Mouse (Mus musculus) liver, embryonic 11.5 days (tissue): ENCODE data around the gene Auts2. TPM values are rescaled to one million over a fixed set of nuclear protein-coding genes. Genes with fewer than 3 reads are reported as not detected.

ENCODE experiments used
- ATAC-seq: fragments of 200-750 bp; cut with Nextera tagmentation; replicated peaks from 2 replicates; pipeline ENCODE4 v1.8.0; 2017; ENCODE audit warnings: moderate number of reproducible peaks, mild to moderate bottlenecking, moderate TSS enrichment, moderate library complexity; ENCODE audit not compliant: low FRiP score
- DNase-seq: peaks from one replicate; pipeline ENCODE4 v3.0.0-alpha.2; 2017; ENCODE audit warnings: low spot score
- H3K27ac ChIP-seq: fragments of 300-500 bp; sonication (generic); 2 replicates; pipeline ENCODE4 v1.5.1; 2014; ENCODE audit warnings: mild to moderate bottlenecking, low read depth, low read length, control low read depth
- H3K27me3 ChIP-seq: fragments of 300-500 bp; sonication (generic); replicated peaks from 2 replicates; pipeline ENCODE4 v1.6.1; 2014; ENCODE audit warnings: low read length, mixed read lengths; ENCODE audit not compliant: control insufficient read depth, insufficient read depth
- H3K36me3 ChIP-seq: fragments of 300-500 bp; sonication (generic); 2 replicates; pipeline ENCODE4 v1.6.1; 2014; ENCODE audit warnings: mild to moderate bottlenecking, low read length, moderate library complexity, mixed read lengths; ENCODE audit not compliant: control insufficient read depth, insufficient read depth
- H3K4me1 ChIP-seq: fragments of 300-500 bp; sonication (generic); replicated peaks from 2 replicates; pipeline ENCODE4 v1.6.1; 2014; ENCODE audit warnings: low read length, mixed read lengths; ENCODE audit not compliant: control insufficient read depth, insufficient read depth
- H3K4me2 ChIP-seq: fragments of 300-500 bp; sonication (generic); 2 replicates; pipeline ENCODE4 v1.6.1; 2014; ENCODE audit warnings: mild to moderate bottlenecking, control low read depth, moderate library complexity
- H3K4me3 ChIP-seq: fragments of 300-500 bp; sonication (generic); 2 replicates; pipeline ENCODE4 v1.5.1; 2014; ENCODE audit warnings: low read depth, low read length, control low read depth
- H3K9ac ChIP-seq: fragments of 300-500 bp; sonication (generic); 2 replicates; pipeline ENCODE4 v1.6.1; 2014; ENCODE audit warnings: low read depth, low read length, control low read depth
- H3K9me3 ChIP-seq: fragments of 300-500 bp; sonication (generic); 2 replicates; pipeline ENCODE4 v1.6.1; 2016; ENCODE audit warnings: low read length, inconsistent platforms, mixed read lengths; ENCODE audit not compliant: control insufficient read depth
- WGBS: fragments of 180-500 bp; shearing (Covaris S2); extraction: QIAGEN DNeasy Blood & Tissue Kit; methylation state at CpG from one replicate; pipeline ENCODE4 v1.1.7; 2014; 5-methylcytosine and 5-hydroxymethylcytosine counted together
- polyA plus RNA-seq: library from polyadenylated mRNA; unstranded; fragments of >200 nt; fragmentation: Nextera tagmentation; extraction: Ambion mirVana; gene quantifications from 2 replicates; pipeline ENCODE4 v1.2.1, GENCODE M21; 2014

Auts2 gene
- polyA plus RNA-seq, 1 experiment from 2014 or later, result 13.8 TPM

GRCm38 (mm10) chr5:132395922-132396321 lies 147.2 kb downstream of the Auts2 start:
- DNase-seq (no peak), ATAC-seq (no peak)
- H3K4me3 ChIP-seq, result no peak overlapping the region
- H3K4me2 ChIP-seq, result no peak overlapping the region
- H3K27ac ChIP-seq, result no peak overlapping the region
- WGBS, result 54% methylated on average over 3 of the region's 3 CpGs
- H3K9me3 ChIP-seq, result no peaks in the 10 kb centered on the region
- no peak overlapping the region for H3K9ac ChIP-seq
- no peaks in the 10 kb centered on the region for H3K36me3 ChIP-seq
- no peaks in the 10 kb centered on the region for H3K27me3 ChIP-seq
- peaks cover 7% of the 10 kb centered on the region for H3K4me1 ChIP-seq

DNA sequence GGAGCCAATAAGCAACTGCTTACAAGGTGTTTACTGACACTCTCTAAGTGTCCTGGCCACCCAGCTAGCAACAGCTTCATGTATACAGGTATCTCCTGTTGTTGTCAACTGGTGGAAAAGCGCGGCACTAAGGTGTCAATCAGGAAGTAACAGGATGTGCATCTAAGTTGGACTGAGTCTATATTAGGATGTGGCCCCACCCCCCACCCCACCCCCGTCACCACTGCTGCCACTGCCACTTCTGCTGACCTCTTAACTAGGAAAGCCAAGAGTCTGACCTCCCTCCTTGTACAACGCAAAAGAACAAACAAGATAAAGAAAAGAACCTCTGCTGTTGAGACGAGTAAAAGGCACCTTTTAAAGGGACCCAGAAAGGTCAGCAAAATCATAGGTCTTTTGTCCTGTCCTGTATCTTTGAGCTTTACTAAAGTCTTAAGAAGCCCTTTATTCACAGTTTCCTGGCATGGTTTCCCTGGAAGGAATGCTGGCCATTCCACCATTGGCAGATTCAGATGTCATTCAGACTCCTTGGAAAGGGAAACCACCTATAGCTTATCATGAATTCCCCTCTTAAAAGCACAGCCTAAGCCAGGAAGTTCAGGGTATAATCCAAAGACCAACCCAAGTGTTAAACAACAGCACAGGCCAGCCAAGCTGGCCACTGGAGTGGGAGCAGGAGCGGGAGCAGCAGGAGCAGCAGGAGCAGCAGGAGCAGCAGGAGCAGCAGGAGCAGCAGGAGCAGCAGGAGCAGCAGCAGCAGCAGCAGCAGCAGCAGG lies 148.2 kb downstream of the Auts2 start:
- DNase-seq (no peak), ATAC-seq (no peak)
- H3K4me2 ChIP-seq, result no peak overlapping the region
- no peaks in the 10 kb centered on the region for H3K27me3 ChIP-seq
- 27% methylated on average over 6 of the region's 6 CpGs for WGBS
- no peak overlapping the region for H3K4me3 ChIP-seq
- peaks cover 7% of the 10 kb centered on the region for H3K4me1 ChIP-seq
- H3K9ac ChIP-seq, result no peak overlapping the region
- no peak overlapping the region for H3K27ac ChIP-seq
- no peaks in the 10 kb centered on the region for H3K9me3 ChIP-seq
- no peaks in the 10 kb centered on the region for H3K36me3 ChIP-seq

DNA sequence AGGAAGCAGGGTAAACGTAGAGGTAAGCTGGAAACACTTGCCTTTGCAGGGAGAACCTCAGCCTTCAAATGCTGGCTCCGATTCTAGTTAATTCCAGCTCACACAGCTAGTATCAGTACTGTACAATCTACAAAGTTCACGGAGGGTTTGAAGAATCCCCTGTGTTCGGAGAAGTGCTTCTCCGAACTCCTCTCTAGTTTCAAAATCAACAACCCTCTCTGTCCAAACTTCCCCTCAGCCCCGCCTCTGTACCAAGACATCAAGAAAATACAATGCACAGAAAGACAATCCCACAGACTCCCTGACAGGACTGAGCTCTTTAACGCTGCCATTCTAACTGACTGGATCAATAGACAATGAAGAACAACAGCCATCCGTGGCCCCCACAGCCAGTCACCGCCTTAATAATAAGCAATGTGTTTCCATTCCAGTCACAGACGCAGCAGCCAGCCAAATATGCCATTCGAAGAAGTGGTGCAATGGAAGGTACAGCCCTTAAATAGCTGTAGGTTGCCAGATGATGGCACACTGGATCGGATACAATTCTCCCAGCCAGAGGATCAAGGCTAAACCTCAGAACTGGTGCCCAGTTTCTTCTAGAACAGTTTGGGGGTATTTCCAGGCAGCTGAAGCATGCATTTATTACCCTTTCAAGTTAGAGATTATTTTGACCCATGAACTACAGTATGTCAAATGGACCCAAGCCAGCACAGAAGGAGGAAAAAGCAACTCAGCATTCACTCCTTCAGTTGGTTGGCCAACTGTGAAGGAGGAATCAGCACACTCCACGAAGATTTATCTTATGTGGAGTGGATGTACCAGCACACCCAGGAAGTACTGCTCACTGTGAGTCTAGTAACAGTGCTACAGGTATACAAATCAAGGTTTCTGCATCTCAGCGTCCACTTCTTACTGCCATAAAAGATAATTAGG lies 151.0 kb downstream of the Auts2 start:
- H3K27ac ChIP-seq, result no peak overlapping the region
- ATAC-seq (no peak), DNase-seq (no peak)
- H3K27me3 ChIP-seq, result no peaks in the 10 kb centered on the region
- H3K4me1 ChIP-seq, result peaks cover 7% of the 10 kb centered on the region
- no peaks in the 10 kb centered on the region for H3K9me3 ChIP-seq
- H3K9ac ChIP-seq, result no peak overlapping the region
- 72% methylated on average over 14 of the region's 14 CpGs for WGBS
- no peak overlapping the region for H3K4me2 ChIP-seq
- no peak overlapping the region for H3K4me3 ChIP-seq
- no peaks in the 10 kb centered on the region for H3K36me3 ChIP-seq

DNA sequence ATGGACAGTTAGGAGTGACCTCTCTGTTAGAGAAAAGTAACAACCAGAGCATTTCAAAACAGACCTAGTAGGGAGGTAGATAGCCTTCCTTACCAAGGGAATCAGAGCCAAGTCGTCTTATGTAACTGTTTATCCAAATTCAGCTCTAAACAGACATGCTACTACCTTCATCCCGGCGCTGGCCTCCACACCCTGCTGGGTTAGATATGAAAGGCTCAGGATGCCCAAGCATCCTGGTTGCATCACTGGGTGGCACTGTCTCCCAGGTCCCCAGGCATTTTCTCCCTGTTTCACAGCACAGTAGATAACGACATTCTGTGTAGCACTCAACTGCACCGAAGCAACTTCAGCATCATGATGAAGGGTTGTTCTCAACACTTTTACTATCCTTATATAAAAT lies 154.4 kb downstream of the Auts2 start:
- Histone ChIP-seq H3K27ac (no peak overlapping the region), H3K36me3 (no peaks in the 10 kb centered on the region), H3K9ac (no peak overlapping the region), H3K4me1 (no peaks in the 10 kb centered on the region; the same call in 1 of the 2 replicates), H3K4me3 (no peak overlapping the region), H3K4me2 (no peak overlapping the region), H3K27me3 (no peaks in the 10 kb centered on the region), H3K9me3 (no peaks in the 10 kb centered on the region)
- 78% methylated on average over 5 of the region's 5 CpGs for WGBS
- ATAC-seq (no peak), DNase-seq (no peak)

DNA sequence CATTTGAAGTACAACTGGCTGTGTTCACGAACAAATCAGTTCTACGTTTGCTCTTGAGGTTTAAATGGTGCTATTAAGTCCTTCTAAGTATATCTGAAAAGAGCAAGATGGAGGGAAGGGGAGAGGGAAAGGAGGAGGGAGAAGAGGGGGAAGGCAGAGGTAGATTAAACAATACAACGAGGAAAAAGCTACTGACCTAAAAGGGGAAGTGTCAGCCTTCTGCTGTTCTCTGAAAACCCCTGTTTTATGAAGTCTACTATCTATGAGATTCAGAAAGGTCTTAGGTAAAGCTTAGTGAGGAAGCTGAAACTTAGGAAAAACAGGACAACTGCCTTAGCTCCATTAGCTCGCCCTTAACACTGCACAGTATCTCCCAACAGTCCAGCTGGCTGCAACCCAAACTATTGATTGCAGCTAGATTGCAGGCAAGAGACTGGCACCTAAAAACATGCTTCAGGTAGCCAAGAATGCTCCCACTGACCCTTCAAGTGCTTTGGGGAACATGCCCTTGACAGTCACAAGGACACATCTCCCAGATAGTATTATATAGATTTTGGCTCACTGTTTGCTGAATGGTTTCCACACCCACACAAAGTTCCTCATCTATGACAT lies 157.8 kb downstream of the Auts2 start:
- WGBS, result 51% methylated on average over 4 of the region's 4 CpGs
- no peaks in the 10 kb centered on the region; the same call in 1 of the 2 replicates for H3K4me1 ChIP-seq
- H3K27me3 ChIP-seq, result no peaks in the 10 kb centered on the region
- no peak for DNase-seq
- no peaks in the 10 kb centered on the region for H3K36me3 ChIP-seq
- H3K9me3 ChIP-seq, result no peaks in the 10 kb centered on the region
- H3K4me2 ChIP-seq, result no peak overlapping the region
- no peak overlapping the region for H3K9ac ChIP-seq
- no peak overlapping the region for H3K4me3 ChIP-seq
- no peak overlapping the region for H3K27ac ChIP-seq
- no peak for ATAC-seq

- 70% methylated on average over 5 of the region's 5 CpGs for WGBS
- H3K4me2 ChIP-seq, result no peak overlapping the region
- no peak for ATAC-seq
Observed at GRCm38 (mm10) chr5:132380261-132380660, 162.9 kb downstream of the Auts2 start.

DNA sequence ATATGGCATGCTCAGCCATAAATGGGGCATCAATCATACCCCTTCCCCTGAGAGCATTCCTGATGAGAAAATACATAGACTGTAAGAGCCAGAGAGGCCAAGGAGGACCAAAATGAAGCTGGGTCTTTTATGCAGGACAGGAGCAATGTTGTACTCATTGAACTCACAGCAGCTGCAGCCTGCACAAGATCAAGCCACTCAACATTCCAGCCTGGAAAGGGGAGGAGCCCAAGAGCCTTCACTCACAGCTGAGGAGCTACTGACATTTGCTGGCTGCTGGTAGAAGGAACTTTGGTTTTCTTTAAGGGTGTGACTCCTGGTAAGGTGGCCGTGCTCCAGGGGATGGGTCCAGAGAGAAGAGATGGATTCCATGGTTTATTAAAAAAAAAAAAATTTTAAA lies 164.2 kb downstream of the Auts2 start:
- no peak for ATAC-seq
- no peaks in the 10 kb centered on the region for H3K4me1 ChIP-seq
- WGBS, result 70% methylated on average over 1 of the region's 1 CpGs

More at GRCm38 (mm10) chr5:132380261-132380660, 162.9 kb downstream of the Auts2 start:
- no peak overlapping the region for H3K9ac ChIP-seq
- no peak overlapping the region for H3K27ac ChIP-seq
- H3K36me3 ChIP-seq, result no peaks in the 10 kb centered on the region
- no peaks in the 10 kb centered on the region for H3K9me3 ChIP-seq
- no peaks in the 10 kb centered on the region for H3K27me3 ChIP-seq
- H3K4me3 ChIP-seq, result no peak overlapping the region
- no peak for DNase-seq
- no peaks in the 10 kb centered on the region; the same call in 1 of the 2 replicates for H3K4me1 ChIP-seq

GRCm38 (mm10) chr5:132375130-132375529 lies 168.0 kb downstream of the Auts2 start:
- WGBS, result 69% methylated on average over 1 of the region's 1 CpGs
- H3K27me3 ChIP-seq, result no peaks in the 10 kb centered on the region
- H3K27ac ChIP-seq, result no peak overlapping the region
- H3K4me3 ChIP-seq, result no peak overlapping the region
- ATAC-seq (no peak), DNase-seq (no peak)
- no peaks in the 10 kb centered on the region for H3K36me3 ChIP-seq
- H3K4me2 ChIP-seq, result no peak overlapping the region
- H3K4me1 ChIP-seq, result 0 out of 2 replicates have a peak, but pooled peaks cover 5% of the 10 kb centered on the region
- no peaks in the 10 kb centered on the region for H3K9me3 ChIP-seq
- H3K9ac ChIP-seq, result no peak overlapping the region

More for the DNA sequence above, 164.2 kb downstream of the Auts2 start:
- H3K4me2 ChIP-seq, result no peak overlapping the region
- H3K4me3 ChIP-seq, result no peak overlapping the region
- no peak overlapping the region for H3K27ac ChIP-seq
- no peaks in the 10 kb centered on the region for H3K9me3 ChIP-seq
- no peak for DNase-seq
- no peak overlapping the region for H3K9ac ChIP-seq
- H3K36me3 ChIP-seq, result no peaks in the 10 kb centered on the region
- no peaks in the 10 kb centered on the region for H3K27me3 ChIP-seq
